Mouse (Mus musculus) megakaryocyte, embryonic 14.5 days (primary cell): ENCODE measurements around the gene Sncg. TPM values are rescaled to one million over a fixed set of nuclear protein-coding genes. Genes with fewer than 3 reads are reported as not detected.

Source experiments
- H3K27me3 ChIP-seq: replicated peaks from 2 replicates; pipeline ENCODE3; 2012; ENCODE audit warnings: inconsistent platforms
- H3K36me3 ChIP-seq: replicated peaks from 2 replicates; pipeline ENCODE3; 2012; ENCODE audit warnings: low read length, inconsistent platforms, mixed read lengths
- H3K4me1 ChIP-seq: 2 replicates; pipeline ENCODE4 v1.6.1; 2012; ENCODE audit warnings: inconsistent platforms
- H3K4me3 ChIP-seq: replicated peaks from 2 replicates; pipeline ENCODE3; 2012; ENCODE audit warnings: moderate library complexity, mild to moderate bottlenecking, inconsistent platforms
- H3K9me3 ChIP-seq: 2 replicates; pipeline ENCODE4 v1.6.1; 2012; ENCODE audit warnings: inconsistent platforms
- FLI1 ChIP-seq: IDR thresholded peaks from 2 replicates; pipeline ENCODE4 v1.6.1; 2012; ENCODE audit warnings: low read length, inconsistent platforms, mixed read lengths
- GATA1 ChIP-seq: IDR thresholded peaks from 3 replicates; pipeline ENCODE4 v1.6.1; 2012; ENCODE audit warnings: mixed read lengths, low read length, inconsistent platforms, borderline replicate concordance
- polyA plus RNA-seq: library from polyadenylated mRNA; stranded (reverse); fragments of >175 nt; gene quantifications from 2 replicates; pipeline ENCODE4 v1.2.3, GENCODE M21; 2012; ENCODE audit warnings: low replicate concordance; ENCODE audit not compliant: insufficient read depth

Gene Sncg
- polyA plus RNA-seq, 1 experiment, result not detected

- no peak overlapping the region for H3K4me3 ChIP-seq
- H3K36me3 ChIP-seq, result no peaks in the 10 kb centered on the region
- no peaks in the 10 kb centered on the region for H3K9me3 ChIP-seq
- H3K4me1 ChIP-seq, result no peaks in the 10 kb centered on the region
- peaks cover 42% of the 10 kb centered on the region for H3K27me3 ChIP-seq
- TF ChIP-seq FLI1, result no peak
- TF ChIP-seq GATA1, result no peak
Measured at GRCm38 (mm10) chr14:34357671-34358455, 16.7 kb downstream of the Sncg start.

GRCm38 (mm10) chr14:34355301-34355700, 19.3 kb downstream of the Sncg start, which contains the start of gene Fam25c:
Gene Fam25c (minus strand): TSS chr14:34355433.
- Histone ChIP-seq H3K4me3 (no peak within 1 kb of the TSS), H3K27me3 (peaks cover 44% of the 10 kb centered on the region), H3K4me1 (no peaks in the 10 kb centered on the region), H3K9me3 (no peaks in the 10 kb centered on the region), H3K36me3 (no peaks in the 10 kb centered on the region)
- no peak for TF ChIP-seq FLI1
- TF ChIP-seq GATA1, result no peak

GRCm38 (mm10) chr14:34354456-34354855, 20.1 kb downstream of the Sncg start:
- Histone ChIP-seq H3K4me3 (no peak overlapping the region), H3K27me3 (peaks cover 42% of the 10 kb centered on the region), H3K36me3 (no peaks in the 10 kb centered on the region), H3K4me1 (no peaks in the 10 kb centered on the region), H3K9me3 (no peaks in the 10 kb centered on the region)
- TF ChIP-seq GATA1 (no peak), FLI1 (no peak)

DNA sequence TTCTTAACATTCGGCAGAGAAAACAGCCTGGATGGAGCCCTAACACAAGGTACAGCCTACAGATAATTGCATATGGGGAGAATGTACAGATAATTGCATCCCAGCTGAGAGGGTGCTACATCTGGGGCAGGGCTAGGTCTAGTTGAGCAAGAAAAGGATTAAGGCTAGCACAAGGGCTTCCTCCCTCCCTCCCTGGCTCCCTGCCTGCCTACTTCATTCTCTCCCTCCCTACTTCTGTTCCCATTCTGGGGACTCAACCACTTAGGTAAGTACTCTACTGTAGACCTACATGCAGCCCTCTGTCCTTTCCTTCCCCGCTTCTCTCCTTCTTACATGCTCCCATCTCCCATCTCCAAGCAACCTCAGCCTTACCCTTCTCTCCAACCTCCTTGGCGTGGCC, 21.3 kb downstream of the Sncg start:
- TF ChIP-seq FLI1, result no peak
- TF ChIP-seq GATA1, result no peak
- H3K36me3 ChIP-seq, result no peaks in the 10 kb centered on the region
- no peak overlapping the region for H3K4me3 ChIP-seq
- H3K27me3 ChIP-seq, result peaks cover 36% of the 10 kb centered on the region
- H3K4me1 ChIP-seq, result no peaks in the 10 kb centered on the region
- no peaks in the 10 kb centered on the region for H3K9me3 ChIP-seq

DNA sequence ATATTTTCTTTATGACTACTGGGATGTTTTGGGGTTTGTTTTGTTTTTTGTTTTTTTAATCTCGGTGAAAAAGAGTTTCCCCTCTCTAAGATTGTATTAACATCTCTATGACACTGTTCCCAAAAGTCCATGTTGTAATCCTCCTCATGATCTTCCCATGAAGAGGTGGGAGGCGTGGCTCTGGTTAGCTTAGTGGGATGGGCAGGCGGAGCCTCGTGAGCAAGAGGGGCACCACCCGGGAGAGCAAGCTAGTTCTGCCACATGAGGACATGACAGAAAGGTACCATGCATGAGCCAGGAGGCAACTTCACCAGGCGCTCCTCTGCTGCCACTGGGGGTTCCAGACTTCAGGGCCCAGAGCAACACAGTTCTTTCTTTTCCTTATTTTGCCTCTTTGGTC, 22.1 kb downstream of the Sncg start:
- no peak for TF ChIP-seq FLI1
- TF ChIP-seq GATA1, result no peak
- H3K4me3 ChIP-seq, result no peak overlapping the region
- no peaks in the 10 kb centered on the region for H3K36me3 ChIP-seq
- H3K9me3 ChIP-seq, result no peaks in the 10 kb centered on the region
- H3K4me1 ChIP-seq, result no peaks in the 10 kb centered on the region
- H3K27me3 ChIP-seq, result peaks cover 30% of the 10 kb centered on the region

- Histone ChIP-seq H3K36me3 (no peaks in the 10 kb centered on the region), H3K4me1 (no peaks in the 10 kb centered on the region), H3K9me3 (no peaks in the 10 kb centered on the region), H3K27me3 (peaks cover 26% of the 10 kb centered on the region), H3K4me3 (no peak overlapping the region)
- TF ChIP-seq FLI1 (no peak), GATA1 (no peak)
Measured at GRCm38 (mm10) chr14:34351660-34352059, 22.9 kb downstream of the Sncg start.

DNA sequence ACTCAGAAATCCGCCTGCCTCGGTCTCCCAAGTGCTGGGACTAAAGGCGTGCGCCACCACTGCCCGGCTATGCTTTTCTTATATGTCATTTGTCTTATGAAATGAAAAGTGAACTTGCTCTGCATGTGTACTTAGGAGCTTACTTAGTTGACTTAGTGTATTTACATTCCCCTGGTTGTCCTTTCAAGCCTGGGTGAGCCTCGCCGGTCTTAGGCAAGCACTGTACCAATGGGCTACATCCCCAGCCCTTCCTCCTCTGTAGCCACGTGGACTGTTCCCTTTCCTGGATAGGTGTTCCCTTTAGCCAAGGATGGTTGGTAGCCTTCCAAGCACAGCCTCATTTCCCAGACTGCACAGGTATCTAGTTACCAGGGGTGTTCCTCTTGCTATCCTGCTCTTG, 25.6 kb downstream of the Sncg start:
- peaks cover 17% of the 10 kb centered on the region for H3K27me3 ChIP-seq
- H3K4me1 ChIP-seq, result peaks cover 3% of the 10 kb centered on the region; the same call in 1 of the 2 replicates
- H3K9me3 ChIP-seq, result no peaks in the 10 kb centered on the region
- no peak overlapping the region for H3K4me3 ChIP-seq
- TF ChIP-seq GATA1 (no peak), FLI1 (no peak)
- peaks cover 19% of the 10 kb centered on the region for H3K36me3 ChIP-seq

- peaks cover 3% of the 10 kb centered on the region; the same call in 1 of the 2 replicates for H3K4me1 ChIP-seq
- peaks cover 10% of the 10 kb centered on the region for H3K27me3 ChIP-seq
- H3K4me3 ChIP-seq, result no peak overlapping the region
- H3K36me3 ChIP-seq, result peaks cover 23% of the 10 kb centered on the region
- H3K9me3 ChIP-seq, result no peaks in the 10 kb centered on the region
- TF ChIP-seq FLI1 (no peak), GATA1 (no peak)
Measured at GRCm38 (mm10) chr14:34348301-34348700, 26.3 kb downstream of the Sncg start.

- Histone ChIP-seq H3K4me3 (no peak overlapping the region), H3K9me3 (no peaks in the 10 kb centered on the region), H3K36me3 (peaks cover 35% of the 10 kb centered on the region), H3K4me1 (peaks cover 3% of the 10 kb centered on the region; the same call in 1 of the 2 replicates), H3K27me3 (peaks cover 5% of the 10 kb centered on the region)
- TF ChIP-seq FLI1 (no peak), GATA1 (no peak)
Measured at GRCm38 (mm10) chr14:34347084-34347483, 27.5 kb downstream of the Sncg start.

DNA sequence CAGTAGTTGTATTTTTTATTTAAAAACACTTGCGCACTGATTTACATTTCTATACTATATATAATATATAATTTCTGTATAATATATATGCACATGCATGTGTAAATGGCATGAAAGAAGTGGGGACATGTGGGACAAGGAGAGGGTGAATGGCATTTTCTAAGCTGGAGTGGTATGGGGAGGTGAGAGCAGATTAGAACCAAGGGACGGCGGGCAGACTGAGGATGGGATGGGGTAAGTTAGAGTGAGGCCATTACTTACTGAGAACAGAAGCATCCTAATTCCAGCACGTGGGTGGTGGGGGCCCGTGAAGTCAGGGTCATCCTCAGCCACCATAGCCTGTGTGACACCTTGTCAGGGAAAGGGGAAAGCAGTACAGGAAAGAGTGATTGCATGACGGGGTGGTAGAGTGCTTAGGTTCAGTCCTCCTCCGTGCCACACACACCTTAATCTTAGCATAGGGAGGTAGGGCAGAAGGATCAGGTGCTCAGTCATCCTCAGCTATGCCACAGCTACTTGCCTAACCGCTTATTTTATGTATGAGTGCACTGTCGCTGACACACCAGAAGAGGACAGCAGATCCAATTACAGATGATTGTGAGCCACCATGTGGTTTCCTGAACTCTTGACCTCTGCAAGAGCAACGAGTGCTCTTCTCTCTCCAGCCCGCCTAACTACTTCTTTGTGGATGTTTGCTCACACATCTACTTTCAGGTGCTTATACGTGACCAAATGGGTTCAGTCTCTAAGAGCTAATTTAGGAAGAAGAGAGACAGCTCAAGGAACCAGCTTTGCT, 28.6 kb downstream of the Sncg start:
- peaks cover 45% of the 10 kb centered on the region for H3K36me3 ChIP-seq
- peak overlapping the region; percentile 50 for H3K4me3 ChIP-seq
- peaks cover 3% of the 10 kb centered on the region; the same call in 1 of the 2 replicates for H3K4me1 ChIP-seq
- H3K27me3 ChIP-seq, result peaks cover 5% of the 10 kb centered on the region
- H3K9me3 ChIP-seq, result no peaks in the 10 kb centered on the region
- TF ChIP-seq GATA1, result no peak
- TF ChIP-seq FLI1, result no peak
